Mouse (Mus musculus) lung, postnatal 25 days (tissue): ENCODE measurements around the gene Lgr6.

Source experiments
- DNase-seq: peaks from one replicate; pipeline ENCODE4 v3.0.0; 2022; ENCODE audit warnings: low spot score

Lgr6 gene

GRCm38 (mm10) chr1:135014921-135015445 is 90.1 kb downstream of the Lgr6 start:
- DNase-seq: no peak

GRCm38 (mm10) chr1:135012472-135012871 is 92.6 kb downstream of the Lgr6 start:
- no peak for DNase-seq

GRCm38 (mm10) chr1:135011912-135012311 is 93.2 kb downstream of the Lgr6 start:
- no peak for DNase-seq

- no peak for DNase-seq
Measured at GRCm38 (mm10) chr1:135009833-135010232, 95.2 kb downstream of the Lgr6 start.

GRCm38 (mm10) chr1:135005696-135006095 is 99.4 kb downstream of the Lgr6 start:
- DNase-seq: no peak

GRCm38 (mm10) chr1:135003346-135003745 is 101.7 kb downstream of the Lgr6 start:
- no peak for DNase-seq

GRCm38 (mm10) chr1:135000527-135000926 is 104.5 kb downstream of the Lgr6 start:
- no peak for DNase-seq

GRCm38 (mm10) chr1:134998231-134998630 is 106.8 kb downstream of the Lgr6 start:
- no peak for DNase-seq

GRCm38 (mm10) chr1:134997568-134997967 is 107.5 kb downstream of the Lgr6 start:
- DNase-seq: no peak

GRCm38 (mm10) chr1:134996471-134996870 is 108.6 kb downstream of the Lgr6 start:
- no peak for DNase-seq

- no peak for DNase-seq
Measured at GRCm38 (mm10) chr1:134995954-134996353, 109.1 kb downstream of the Lgr6 start.

GRCm38 (mm10) chr1:134995437-134995836 is 109.6 kb downstream of the Lgr6 start:
- DNase-seq: no peak

GRCm38 (mm10) chr1:134994739-134995138 is 110.3 kb downstream of the Lgr6 start:
- no peak for DNase-seq

GRCm38 (mm10) chr1:134992046-134992645 is 112.9 kb downstream of the Lgr6 start:
- DNase-seq: no peak

GRCm38 (mm10) chr1:134989372-134989771 is 115.7 kb downstream of the Lgr6 start:
- DNase-seq: peak; percentile 76

- no peak for DNase-seq
Measured at GRCm38 (mm10) chr1:134987962-134988341, 117.1 kb downstream of the Lgr6 start.

- DNase-seq: peak; percentile 24
Measured at GRCm38 (mm10) chr1:134987173-134987961, 117.7 kb downstream of the Lgr6 start.

GRCm38 (mm10) chr1:134972920-134973319 is 132.2 kb downstream of the Lgr6 start:
- no peak for DNase-seq

GRCm38 (mm10) chr1:134965430-134965829 is 139.6 kb downstream of the Lgr6 start:
- DNase-seq: no peak

- DNase-seq: peak; percentile 21
Measured at GRCm38 (mm10) chr1:134962821-134963220, 142.3 kb downstream of the Lgr6 start.

- DNase-seq: peak; percentile 97
Measured at GRCm38 (mm10) chr1:134962053-134962803, 142.8 kb downstream of the Lgr6 start, which contains the start of gene Ube2t. TSS of gene Ube2t (plus strand) at chr1:134962565.

GRCm38 (mm10) chr1:134960634-134961033 is 144.4 kb downstream of the Lgr6 start:
- DNase-seq: no peak
